Mouse (Mus musculus) testis, adult 2 months (tissue): Measurements from ENCODE around the gene Por.

Experiments used
- CTCF ChIP-seq: fragments of 200-500 bp; IDR thresholded peaks from 2 replicates; pipeline ENCODE4 v1.5.1; 2012; ENCODE audit warnings: low read depth, mild to moderate bottlenecking, inconsistent platforms, low read length, moderate library complexity; ENCODE audit not compliant: control insufficient read depth, insufficient read depth, insufficient replicate concordance
- POLR2A ChIP-seq: fragments of 200-500 bp; IDR thresholded peaks from 2 replicates; pipeline ENCODE4 v1.6.1; 2012; ENCODE audit warnings: low read depth, mild to moderate bottlenecking, inconsistent platforms, low read length, moderate library complexity; ENCODE audit not compliant: control insufficient read depth

- TF ChIP-seq CTCF (no peak), POLR2A (no peak; the same call in 1 of the 2 replicates)
These were observed 108.1 kb downstream of the Por start, which contains the start of gene Styxl1 for GRCm38 (mm10) chr5:135777796-135778470.
